In the genomic region with DNA sequence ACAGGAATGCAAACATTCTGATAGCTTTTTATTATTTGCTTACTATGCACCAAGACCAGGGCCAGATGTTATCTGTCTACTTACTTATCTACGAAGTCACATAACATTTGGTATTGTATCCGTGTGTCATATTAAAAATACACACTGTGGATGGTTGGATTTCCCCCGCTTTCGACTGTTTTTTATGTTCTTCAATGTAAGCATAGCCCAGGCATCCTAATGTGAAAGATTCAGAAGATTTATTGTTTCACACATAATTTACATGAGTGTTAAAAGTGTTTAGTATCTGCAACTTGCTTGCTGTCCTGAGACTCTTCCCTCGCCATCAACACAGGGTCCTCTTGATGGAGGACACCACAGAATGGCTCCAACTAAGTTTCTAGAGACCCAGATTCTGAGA, we compare ENCODE assay signal across 16 mouse cellular contexts. TPM values are rescaled to one million over a fixed set of nuclear protein-coding genes. Genes with fewer than 3 reads are reported as not detected.
DNase-seq lines count a peak whose midpoint lies in the region; ATAC-seq and TF ChIP-seq lines count a peak whose summit lies in the region.
"Had no signal": no experiment of that assay in that cellular context is flagged by ENCODE, and none has a peak within 500 bp of the region (broad histone marks: within the 10 kb centered on the region; RNA-seq: fewer than 3 reads in every experiment).

No protein-coding gene starts in this region.

- H3K4me2 ChIP-seq in heart, embryonic 14.5 days (ENCODE audit: low read length) = peak overlapping the region; percentile 45
- peak overlapping the region; percentile 29 for H3K4me2 ChIP-seq in lung, embryonic 15.5 days
- H3K4me2 ChIP-seq in hindbrain, embryonic 15.5 days = peak overlapping the region; percentile 33
- 0 out of 2 replicates have a peak overlapping the region, but pooled peaks have one; percentile 8 for H3K4me2 ChIP-seq in midbrain, embryonic 15.5 days
- H3K4me2 ChIP-seq: forebrain, embryonic 15.5 days; liver, embryonic 13.5 days had no signal

- no peaks in the 10 kb centered on the region for H3K36me3 ChIP-seq in heart, embryonic 14.5 days (ENCODE audit: control insufficient read depth, insufficient read depth, low read length)
- no peaks in the 10 kb centered on the region for H3K36me3 ChIP-seq in heart, embryonic 10.5 days
- H3K36me3 ChIP-seq in lung, embryonic 15.5 days = no peaks in the 10 kb centered on the region
- H3K36me3 ChIP-seq in hindbrain, embryonic 15.5 days = no peaks in the 10 kb centered on the region
- H3K36me3 ChIP-seq in midbrain, embryonic 15.5 days (replicated peaks) = no peaks in the 10 kb centered on the region
- H3K36me3 ChIP-seq: embryonic facial prominence, embryonic 10.5 days; forebrain, embryonic 15.5 days; liver, embryonic 13.5 days had no signal

- ATAC-seq in heart, embryonic 14.5 days (ENCODE audit: insufficient number of reproducible peaks, insufficient read depth, low FRiP score, low read depth) = no peak
- peak; percentile 74; the same call in 1 of the 2 replicates for ATAC-seq in lung, embryonic 15.5 days (ENCODE audit: borderline replicate concordance, extremely low read depth, low FRiP score, low TSS enrichment)
- no peak for ATAC-seq in hindbrain, embryonic 15.5 days (ENCODE audit: low FRiP score, low read depth)
- no peak for ATAC-seq in midbrain, embryonic 15.5 days (replicated peaks)
- ATAC-seq: forebrain, embryonic 15.5 days had no signal

- peaks cover 0 to 8% of the 10 kb centered on the region in 2 experiments; a peak in 3 of 4 replicates for H3K4me1 ChIP-seq in heart, embryonic 14.5 days (ENCODE audit: control insufficient read depth in 2 of 2, insufficient read depth in 2 of 2, low read length in 2 of 2)
- H3K4me1 ChIP-seq in heart, embryonic 10.5 days = peaks cover 8% of the 10 kb centered on the region
- peaks cover 25% of the 10 kb centered on the region for H3K4me1 ChIP-seq in lung, embryonic 15.5 days
- H3K4me1 ChIP-seq in lung, adult 2 months (ENCODE audit: control insufficient read depth, insufficient read depth, low read length) = no peaks in the 10 kb centered on the region
- no peaks in the 10 kb centered on the region for H3K4me1 ChIP-seq in hindbrain, embryonic 15.5 days (replicated peaks)
- H3K4me1 ChIP-seq in midbrain, embryonic 15.5 days = peaks cover 7% of the 10 kb centered on the region; the same call in 1 of the 2 replicates
- H3K4me1 ChIP-seq: liver, embryonic 13.5 days had no signal

- no peak for TF ChIP-seq POLR2A in lung, adult 2 months (IDR thresholded peaks at IDR 0.05; ENCODE audit: borderline replicate concordance, extremely low read depth, low read depth, low read length)

- no peak overlapping the region for H3K9ac ChIP-seq in heart, embryonic 14.5 days (ENCODE audit: low read length)
- H3K9ac ChIP-seq in lung, embryonic 15.5 days = no peak overlapping the region
- H3K9ac ChIP-seq in hindbrain, embryonic 15.5 days = no peak overlapping the region
- H3K9ac ChIP-seq in midbrain, embryonic 15.5 days = no peak overlapping the region
- H3K9ac ChIP-seq: forebrain, embryonic 15.5 days; liver, embryonic 13.5 days had no signal

- no peaks in the 10 kb centered on the region for H3K9me3 ChIP-seq in heart, embryonic 14.5 days (ENCODE audit: control insufficient read depth, low read length)
- no peaks in the 10 kb centered on the region for H3K9me3 ChIP-seq in heart, embryonic 10.5 days
- no peaks in the 10 kb centered on the region for H3K9me3 ChIP-seq in lung, embryonic 15.5 days
- no peaks in the 10 kb centered on the region for H3K9me3 ChIP-seq in hindbrain, embryonic 15.5 days
- H3K9me3 ChIP-seq in midbrain, embryonic 15.5 days = no peaks in the 10 kb centered on the region
- H3K9me3 ChIP-seq: embryonic facial prominence, embryonic 10.5 days; forebrain, embryonic 15.5 days; liver, embryonic 13.5 days had no signal

- no peak for DNase-seq in heart, embryonic 10.5 days (ENCODE audit: low spot score)
- no peak for DNase-seq in lung, adult 2 months
- no peak for DNase-seq in cerebellum, adult 8-10 months
- DNase-seq: cerebellum, adult 11 months; cerebellum, postnatal 36 days; kidney, adult 8-10 months; layer of hippocampus, postnatal 36 days; liver, embryonic 13.5 days had no signal

- H3K27me3 ChIP-seq in heart, embryonic 14.5 days (ENCODE audit: control insufficient read depth, insufficient read depth, low read length) = no peaks in the 10 kb centered on the region
- H3K27me3 ChIP-seq in heart, embryonic 10.5 days (ENCODE audit: insufficient read depth, poor library complexity, severe bottlenecking) = no peaks in the 10 kb centered on the region
- no peaks in the 10 kb centered on the region; the same call in 1 of the 2 replicates for H3K27me3 ChIP-seq in lung, embryonic 15.5 days
- no peaks in the 10 kb centered on the region for H3K27me3 ChIP-seq in hindbrain, embryonic 15.5 days
- no peaks in the 10 kb centered on the region for H3K27me3 ChIP-seq in midbrain, embryonic 15.5 days (replicated peaks)
- H3K27me3 ChIP-seq: forebrain, embryonic 15.5 days had no signal

- 70% methylated on average over 5 of the region's 5 CpGs for WGBS in heart, embryonic 14.5 days
- WGBS in heart, embryonic 10.5 days = 87% methylated on average over 5 of the region's 5 CpGs
- WGBS in lung, embryonic 15.5 days = 38% methylated on average over 5 of the region's 5 CpGs
- WGBS in lung, adult 2 months = 60% methylated on average over 5 of the region's 5 CpGs
- 90% methylated on average over 5 of the region's 5 CpGs for WGBS in hindbrain, embryonic 15.5 days
- WGBS in midbrain, embryonic 15.5 days = 96% methylated on average over 5 of the region's 5 CpGs

- H3K27ac ChIP-seq in heart, embryonic 14.5 days (replicated peaks in 1 of 2; ENCODE audit: control insufficient read depth in 1 of 2, insufficient read depth in 1 of 2, low read depth in 2 of 2, low read length in 2 of 2) = no peak overlapping the region
- H3K27ac ChIP-seq in heart, embryonic 10.5 days = no peak overlapping the region
- peak overlapping the region; percentile 29; the same call in 1 of the 2 replicates for H3K27ac ChIP-seq in lung, embryonic 15.5 days
- no peak overlapping the region for H3K27ac ChIP-seq in hindbrain, embryonic 15.5 days (replicated peaks)
- H3K27ac ChIP-seq in midbrain, embryonic 15.5 days = no peak overlapping the region
- H3K27ac ChIP-seq: embryonic facial prominence, embryonic 10.5 days; forebrain, embryonic 15.5 days; liver, embryonic 13.5 days had no signal

- H3K4me3 ChIP-seq in heart, embryonic 14.5 days (ENCODE audit: control insufficient read depth in 1 of 2, insufficient read depth in 1 of 2, low read depth in 1 of 2, low read length in 2 of 2) = no peak overlapping the region; a peak in 1 of 4 replicates
- no peak overlapping the region for H3K4me3 ChIP-seq in heart, embryonic 10.5 days
- no peak overlapping the region for H3K4me3 ChIP-seq in lung, embryonic 15.5 days
- no peak overlapping the region for H3K4me3 ChIP-seq in lung, adult 2 months (replicated peaks; ENCODE audit: extremely low read depth, low read depth, low read length)
- H3K4me3 ChIP-seq in hindbrain, embryonic 15.5 days = no peak overlapping the region
- H3K4me3 ChIP-seq in midbrain, embryonic 15.5 days = no peak overlapping the region
- H3K4me3 ChIP-seq: embryonic facial prominence, embryonic 10.5 days; erythroblast, embryonic 14.5 days; forebrain, embryonic 15.5 days; liver, embryonic 13.5 days had no signal

- no peak for TF ChIP-seq CTCF in lung, adult 2 months (IDR thresholded peaks at IDR 0.05; ENCODE audit: insufficient read depth, low read length)

RNA-seq across cellular contexts. Expression of a gene that starts 5.3 kb away (rescaled TPM):
- 107 and 114 TPM in 2 replicates for polyA plus RNA-seq in heart, embryonic 14.5 days (2014; fragmentation: Nextera tagmentation; extraction: Ambion mirVana)
- polyA plus RNA-seq in heart, embryonic 10.5 days (2016; fragmentation: Nextera tagmentation; extraction: Ambion mirVana) = 47.6 and 80.3 TPM in 2 replicates
- polyA plus RNA-seq in lung, embryonic 15.5 days (2015; fragmentation: Nextera tagmentation; extraction: Ambion mirVana) = 149 and 153 TPM in 2 replicates
- polyA plus RNA-seq in lung, adult 2 months (2012; rRNA removed) = 24.3 and 36.2 TPM in 2 replicates
- polyA plus RNA-seq in hindbrain, embryonic 15.5 days (2015; fragmentation: Nextera tagmentation; extraction: Ambion mirVana) = 127 and 131 TPM in 2 replicates
- 84.8 and 94.4 TPM in 2 replicates for polyA plus RNA-seq in midbrain, embryonic 15.5 days (2015; fragmentation: Nextera tagmentation; extraction: Ambion mirVana)
- polyA plus RNA-seq: C2C12 had no signal
